Comparison of ENCODE assay signal across 11 mouse cellular contexts in genomic region chr6:103924504-103924903, GRCm38 (mm10).
"Had no signal": no experiment of that assay in that cellular context is flagged by ENCODE, and none has a peak within 500 bp of the region (broad histone marks: within the 10 kb centered on the region; RNA-seq: fewer than 3 reads in every experiment).

No protein-coding gene starts in this region.

- DNase-seq: kidney, adult 2 months; kidney, postnatal 14 days; liver; liver, embryonic 13.5 days; liver, postnatal 0 days; lung, postnatal 14 days; retina, postnatal 1 day; right cerebral cortex, postnatal 14 days; spleen, adult 18-20 months; thymus, adult 2 months; thymus, postnatal 25 days had no signal
